Mouse (Mus musculus) thymus, adult 18-20 months (tissue): ENCODE results near the gene Gm438.
"Not testable (repeated sequence)": the region's sequence is repeated elsewhere in the genome, so short reads cannot be mapped to it uniquely, and the experiment has no call there.

Source experiments
- DNase-seq, 2 experiments: peaks; one replicate each; pipeline ENCODE4 v3.0.0; 2022; ENCODE audit warnings: mixed read lengths in 2 of 2

The Gm438 gene

GRCm38 (mm10) chr4:144786483-144786882 is at the start of gene Gm438:
Gene Gm438, minus strand, starts transcription at chr4:144786583.
- no peak for DNase-seq

GRCm38 (mm10) chr4:144824706-144825105 is 38.3 kb upstream of the Gm438 start:
- DNase-seq, result no peak

- DNase-seq, result no peak
Measured at GRCm38 (mm10) chr4:144823996-144824395, 37.6 kb upstream of the Gm438 start.

GRCm38 (mm10) chr4:144807135-144807534 is 20.8 kb upstream of the Gm438 start:
- DNase-seq, result not testable (repeated sequence)

- DNase-seq, result no peak
Measured at GRCm38 (mm10) chr4:144803633-144804032, 17.2 kb upstream of the Gm438 start.

- DNase-seq, result no peak
Measured at GRCm38 (mm10) chr4:144790141-144790540, 3.8 kb upstream of the Gm438 start.

GRCm38 (mm10) chr4:144782476-144783197 is 3.7 kb downstream of the Gm438 start:
- DNase-seq, result no peak

- no peak for DNase-seq
Measured at GRCm38 (mm10) chr4:144765722-144766121, 20.7 kb downstream of the Gm438 start.

- no peak for DNase-seq
Measured at GRCm38 (mm10) chr4:144749139-144749538, 37.2 kb downstream of the Gm438 start.
